Comparison of ENCODE assay signal across 8 mouse cellular contexts in the genomic region with DNA sequence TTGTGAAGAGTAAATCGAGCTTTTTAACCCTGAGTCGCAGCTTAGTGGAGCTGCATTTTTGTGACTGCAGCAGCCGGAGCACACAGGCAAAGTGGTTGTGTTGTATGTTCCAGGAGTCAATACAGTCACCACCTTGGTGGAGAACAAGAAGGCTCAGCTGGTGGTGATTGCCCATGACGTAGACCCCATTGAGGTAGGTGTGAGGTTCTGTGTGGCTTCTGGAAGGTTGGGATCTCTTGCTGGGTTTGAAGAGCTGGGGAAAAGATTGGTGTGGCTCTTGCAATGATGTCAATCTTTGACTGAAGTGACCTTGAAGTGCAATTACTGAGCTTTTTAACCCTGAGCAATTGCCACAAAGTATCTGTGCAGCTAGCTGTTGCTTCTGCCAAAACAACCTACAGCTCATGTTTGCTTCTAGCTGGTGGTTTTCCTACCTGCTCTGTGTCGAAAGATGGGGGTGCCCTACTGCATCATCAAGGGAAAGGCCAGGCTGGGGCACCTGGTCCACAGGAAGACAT. TPM values are rescaled to one million over a fixed set of nuclear protein-coding genes. Genes with fewer than 3 reads are reported as not detected.
DNase-seq lines count a peak whose midpoint lies in the region; ATAC-seq and TF ChIP-seq lines count a peak whose summit lies in the region.

No protein-coding gene starts in this region.

- H3K9me3 ChIP-seq in embryonic facial prominence, embryonic 14.5 days (ENCODE audit: control insufficient read depth, low read length), result no peaks in the 10 kb centered on the region
- no peaks in the 10 kb centered on the region for H3K9me3 ChIP-seq in intestine, embryonic 16.5 days (ENCODE audit: control insufficient read depth, low read length)
- H3K9me3 ChIP-seq in neural tube, embryonic 13.5 days, result no peaks in the 10 kb centered on the region

- TF ChIP-seq CTCF in layer of hippocampus, adult 2 months (conservative IDR thresholded peaks at IDR 0.05), result no peak

- H3K27ac ChIP-seq in layer of hippocampus, adult 2 months, result 0 out of 2 replicates have a peak overlapping the region, but pooled peaks have one; percentile 14
- no peak overlapping the region for H3K27ac ChIP-seq in embryonic facial prominence, embryonic 14.5 days (replicated peaks; ENCODE audit: low read depth, low read length)
- H3K27ac ChIP-seq in intestine, embryonic 16.5 days (ENCODE audit: low read length), result peak overlapping the region; percentile 34
- H3K27ac ChIP-seq in neural tube, embryonic 13.5 days (replicated peaks), result 0 out of 2 replicates have a peak overlapping the region, but pooled peaks have one; percentile 93

- ATAC-seq in embryonic facial prominence, embryonic 14.5 days (ENCODE audit: low read depth), result no peak
- ATAC-seq in intestine, embryonic 16.5 days, result no peak
- ATAC-seq in neural tube, embryonic 13.5 days (ENCODE audit: low read depth), result no peak

- peaks cover 50% of the 10 kb centered on the region for H3K36me3 ChIP-seq in embryonic facial prominence, embryonic 14.5 days (ENCODE audit: control insufficient read depth, insufficient read depth, low read length)
- peaks cover 25% of the 10 kb centered on the region for H3K36me3 ChIP-seq in intestine, embryonic 16.5 days (ENCODE audit: control insufficient read depth, insufficient read depth, low read length)
- H3K36me3 ChIP-seq in neural tube, embryonic 13.5 days, result peaks cover 48% of the 10 kb centered on the region

- DNase-seq in layer of hippocampus, adult 2 months (ENCODE audit: low spot score in 2 of 2), result no peak
- no peak for DNase-seq in layer of hippocampus, adult 9-11 months
- DNase-seq in embryonic facial prominence, embryonic 14.5 days (ENCODE audit: low spot score), result no peak
- no peak for DNase-seq in thymus, adult 18-20 months
- no peak for DNase-seq in layer of hippocampus, postnatal 36 days
- DNase-seq in frontal cortex, postnatal 10 days (ENCODE audit: low spot score in 2 of 2), result no peak

- H3K27me3 ChIP-seq in embryonic facial prominence, embryonic 14.5 days (replicated peaks; ENCODE audit: control insufficient read depth, insufficient read depth, low read length), result no peaks in the 10 kb centered on the region
- no peaks in the 10 kb centered on the region for H3K27me3 ChIP-seq in intestine, embryonic 16.5 days (replicated peaks; ENCODE audit: control insufficient read depth, insufficient read depth, low read length)
- H3K27me3 ChIP-seq in neural tube, embryonic 13.5 days, result no peaks in the 10 kb centered on the region

- peaks cover 27% of the 10 kb centered on the region for H3K4me1 ChIP-seq in embryonic facial prominence, embryonic 14.5 days (ENCODE audit: control insufficient read depth, insufficient read depth, low read length)
- peaks cover 37% of the 10 kb centered on the region for H3K4me1 ChIP-seq in intestine, embryonic 16.5 days (ENCODE audit: control insufficient read depth, insufficient read depth, low read length)
- H3K4me1 ChIP-seq in neural tube, embryonic 13.5 days (replicated peaks), result peaks cover 64% of the 10 kb centered on the region

- 74% methylated on average over 5 of the region's 5 CpGs for WGBS in embryonic facial prominence, embryonic 14.5 days
- WGBS in intestine, embryonic 16.5 days, result 61% methylated on average over 5 of the region's 5 CpGs
- WGBS in neural tube, embryonic 13.5 days, result 74% methylated on average over 5 of the region's 5 CpGs

- H3K9ac ChIP-seq in embryonic facial prominence, embryonic 14.5 days (ENCODE audit: low read depth, low read length), result peak overlapping the region; percentile 98
- H3K9ac ChIP-seq in intestine, embryonic 16.5 days (ENCODE audit: low read depth, low read length), result peak overlapping the region; percentile 80
- H3K9ac ChIP-seq in neural tube, embryonic 13.5 days, result peak overlapping the region; percentile 99

- H3K4me3 ChIP-seq in layer of hippocampus, adult 2 months, result peak overlapping the region; percentile 91
- peak overlapping the region; percentile 85 for H3K4me3 ChIP-seq in embryonic facial prominence, embryonic 14.5 days (ENCODE audit: low read depth, low read length)
- H3K4me3 ChIP-seq in intestine, embryonic 16.5 days (ENCODE audit: low read length), result peak overlapping the region; percentile 91
- peak overlapping the region; percentile 96 for H3K4me3 ChIP-seq in neural tube, embryonic 13.5 days

- peak overlapping the region; percentile 95 for H3K4me2 ChIP-seq in embryonic facial prominence, embryonic 14.5 days (ENCODE audit: low read depth, low read length)
- peak overlapping the region; percentile 77 for H3K4me2 ChIP-seq in intestine, embryonic 16.5 days (ENCODE audit: low read depth, low read length)
- peak overlapping the region; percentile 100 for H3K4me2 ChIP-seq in neural tube, embryonic 13.5 days

RNA-seq across cellular contexts. Expression of gene Rpl7a, which starts 1.7 kb away (rescaled TPM):
- 100 to 1,000 TPM; 245 to 261 TPM for total RNA-seq in layer of hippocampus, adult 2 months (2021)
- polyA plus RNA-seq in embryonic facial prominence, embryonic 14.5 days (2014; fragmentation: Nextera tagmentation; extraction: Ambion mirVana), result 667 and 701 TPM in 2 replicates
- 575 and 620 TPM in 2 replicates for polyA plus RNA-seq in intestine, embryonic 16.5 days (2015; fragmentation: Nextera tagmentation; extraction: Ambion mirVana)
- 457 and 479 TPM in 2 replicates for polyA plus RNA-seq in neural tube, embryonic 13.5 days (2015; fragmentation: Nextera tagmentation; extraction: Ambion mirVana)
- total RNA-seq in layer of hippocampus, postnatal 36 days (2021), result 100 to 1,000 TPM; 242 to 247 TPM

RNA-seq across cellular contexts. Expression of gene Med22, which starts 1.8 kb away (rescaled TPM):
- total RNA-seq in layer of hippocampus, adult 2 months (2021), result 10 to 100 TPM; 44.6 to 46.5 TPM
- polyA plus RNA-seq in embryonic facial prominence, embryonic 14.5 days (2014; fragmentation: Nextera tagmentation; extraction: Ambion mirVana), result 30.6 and 36.3 TPM in 2 replicates
- polyA plus RNA-seq in intestine, embryonic 16.5 days (2015; fragmentation: Nextera tagmentation; extraction: Ambion mirVana), result 36.1 and 39.4 TPM in 2 replicates
- 129 TPM in 2 replicates for polyA plus RNA-seq in neural tube, embryonic 13.5 days (2015; fragmentation: Nextera tagmentation; extraction: Ambion mirVana)
- 10 to 100 TPM; 47.8 to 52.6 TPM for total RNA-seq in layer of hippocampus, postnatal 36 days (2021)

RNA-seq across cellular contexts. Expression of gene Surf2, which starts 3.9 kb away (rescaled TPM):
- 10 to 100 TPM; 35.9 to 36.9 TPM for total RNA-seq in layer of hippocampus, adult 2 months (2021)
- 31.2 and 34.3 TPM in 2 replicates for polyA plus RNA-seq in embryonic facial prominence, embryonic 14.5 days (2014; fragmentation: Nextera tagmentation; extraction: Ambion mirVana)
- 41.9 and 45.9 TPM in 2 replicates for polyA plus RNA-seq in intestine, embryonic 16.5 days (2015; fragmentation: Nextera tagmentation; extraction: Ambion mirVana)
- 55.8 and 64.2 TPM in 2 replicates for polyA plus RNA-seq in neural tube, embryonic 13.5 days (2015; fragmentation: Nextera tagmentation; extraction: Ambion mirVana)
- 10 to 100 TPM; 34.4 to 34.5 TPM for total RNA-seq in layer of hippocampus, postnatal 36 days (2021)

RNA-seq across cellular contexts. Expression of gene Surf1, which starts 4.0 kb away (rescaled TPM):
- 100 to 1,000 TPM in 1 of 2 experiments, 10 to 100 TPM in 1; 96.7 to 101 TPM for total RNA-seq in layer of hippocampus, adult 2 months (2021)
- 42.9 and 50.8 TPM in 2 replicates for polyA plus RNA-seq in embryonic facial prominence, embryonic 14.5 days (2014; fragmentation: Nextera tagmentation; extraction: Ambion mirVana)
- polyA plus RNA-seq in intestine, embryonic 16.5 days (2015; fragmentation: Nextera tagmentation; extraction: Ambion mirVana), result 76.1 and 83.5 TPM in 2 replicates
- polyA plus RNA-seq in neural tube, embryonic 13.5 days (2015; fragmentation: Nextera tagmentation; extraction: Ambion mirVana), result 78.8 and 86.4 TPM in 2 replicates
- total RNA-seq in layer of hippocampus, postnatal 36 days (2021), result 10 to 100 TPM; 93.3 to 97.0 TPM

RNA-seq across cellular contexts. Expression of gene Surf6, which starts 9.6 kb away (rescaled TPM):
- total RNA-seq in layer of hippocampus, adult 2 months (2021), result 10 to 100 TPM; 24.3 to 27.6 TPM
- polyA plus RNA-seq in embryonic facial prominence, embryonic 14.5 days (2014; fragmentation: Nextera tagmentation; extraction: Ambion mirVana), result 14.4 and 15.4 TPM in 2 replicates
- polyA plus RNA-seq in intestine, embryonic 16.5 days (2015; fragmentation: Nextera tagmentation; extraction: Ambion mirVana), result 21.0 and 23.3 TPM in 2 replicates
- polyA plus RNA-seq in neural tube, embryonic 13.5 days (2015; fragmentation: Nextera tagmentation; extraction: Ambion mirVana), result 27.6 and 29.0 TPM in 2 replicates
- 10 to 100 TPM; 24.5 to 25.6 TPM for total RNA-seq in layer of hippocampus, postnatal 36 days (2021)
